Mouse (Mus musculus) retina, postnatal 1 day (tissue): ENCODE data around the gene B3galt1.

ENCODE experiments used
- DNase-seq: peaks from one replicate; pipeline ENCODE4 v3.0.0-alpha.2; 2012

B3galt1 gene

GRCm38 (mm10) chr2:67956182-67956581, 390.5 kb downstream of the B3galt1 start:
- DNase-seq = no peak

DNA sequence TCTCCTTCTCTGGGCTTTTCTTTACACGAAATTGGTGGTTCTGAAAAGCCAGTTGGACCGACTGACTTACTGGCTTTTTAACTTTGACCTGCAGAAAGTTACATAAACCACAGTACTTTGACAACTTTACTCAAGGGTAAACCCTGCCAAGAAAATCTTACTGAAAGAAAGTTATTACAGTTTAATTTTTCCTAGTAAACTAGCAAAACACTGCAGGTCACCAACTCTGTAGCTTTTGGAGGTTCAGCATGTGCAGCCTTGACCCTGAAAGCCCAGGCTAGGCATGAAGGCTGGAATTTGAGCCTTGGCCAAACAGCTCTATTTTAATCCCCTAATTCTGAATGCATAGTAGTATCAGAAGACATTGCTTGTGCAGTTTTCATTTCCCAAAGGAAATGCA, 391.9 kb downstream of the B3galt1 start:
- no peak for DNase-seq

DNA sequence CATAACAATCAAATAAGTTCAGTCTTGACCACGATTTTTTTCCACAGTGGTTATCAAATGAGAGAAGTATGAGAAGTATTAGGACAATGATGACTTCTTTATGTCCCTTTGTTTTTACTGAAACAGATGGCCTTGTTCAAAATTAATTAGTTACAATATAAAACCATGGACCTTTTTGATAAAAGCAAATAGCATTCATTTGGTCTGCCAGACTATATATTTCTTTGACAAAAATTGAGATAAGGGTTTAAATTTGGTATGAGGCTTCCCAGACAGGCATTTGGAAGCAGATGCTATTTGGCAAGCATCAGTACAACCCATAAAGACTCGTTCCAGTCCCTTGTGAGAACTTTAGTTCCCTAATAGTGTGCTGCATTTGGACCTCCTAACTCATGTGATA, 395.0 kb downstream of the B3galt1 start:
- DNase-seq = no peak

DNA sequence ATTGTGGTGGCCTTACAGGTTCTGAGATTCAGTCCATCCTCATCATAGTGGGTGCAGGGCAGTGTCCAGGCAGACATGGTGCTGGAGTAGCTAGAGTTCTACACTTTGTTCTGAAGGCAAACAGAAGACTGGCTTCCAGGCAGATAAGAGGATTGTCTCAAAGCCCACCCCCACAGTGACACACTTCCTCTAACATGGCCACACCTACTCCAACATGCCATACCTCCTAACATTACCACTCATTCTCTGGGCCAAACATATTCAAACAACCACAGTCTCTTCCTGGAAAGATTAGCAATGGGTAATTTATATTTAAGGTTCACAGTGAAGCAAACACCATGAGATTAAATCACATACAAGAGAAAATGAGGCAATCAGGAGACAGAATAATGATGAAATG, 403.1 kb downstream of the B3galt1 start:
- DNase-seq = no peak

DNA sequence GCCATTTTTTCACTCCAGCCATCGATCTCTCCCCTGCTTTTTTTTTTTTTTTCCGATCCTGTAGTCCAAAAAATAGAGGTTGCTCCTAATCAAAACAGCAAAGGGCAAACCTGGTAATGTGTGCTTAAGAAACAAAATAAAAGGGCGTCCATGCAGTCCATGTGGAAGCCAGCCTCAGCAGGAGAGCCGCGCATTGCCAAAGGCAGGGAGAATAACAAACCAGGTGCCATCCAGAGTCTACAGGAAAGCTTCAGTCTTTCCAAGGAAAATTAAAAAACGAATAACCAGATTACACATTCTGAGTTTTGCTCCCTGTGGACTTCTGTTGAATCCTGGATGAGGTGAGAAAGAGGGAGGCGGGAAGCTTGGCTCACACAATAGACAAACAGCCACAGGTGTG, 405.4 kb downstream of the B3galt1 start:
- DNase-seq = no peak

GRCm38 (mm10) chr2:67971576-67971975, 405.9 kb downstream of the B3galt1 start:
- DNase-seq = no peak

DNA sequence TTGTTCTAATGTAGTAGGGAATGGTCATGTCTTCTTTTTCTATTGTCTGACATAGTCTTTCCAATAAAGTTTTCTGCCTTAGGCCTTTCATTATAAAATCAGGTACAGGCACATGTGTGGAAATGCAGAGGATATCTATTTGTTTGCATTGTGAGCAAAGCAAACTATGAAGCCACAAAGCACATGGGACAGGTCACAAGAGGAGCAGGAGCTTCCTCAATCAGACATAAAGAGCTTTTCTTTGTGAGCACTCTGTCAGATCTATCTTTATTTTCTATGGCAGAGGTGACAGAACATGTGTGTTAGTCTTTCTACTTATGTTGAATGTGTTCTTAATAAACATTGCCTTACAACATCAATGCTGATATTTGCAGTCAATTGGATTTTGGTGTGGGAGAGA, 410.1 kb downstream of the B3galt1 start:
- DNase-seq = no peak

- DNase-seq = no peak
Observed at GRCm38 (mm10) chr2:67976488-67976887, 410.8 kb downstream of the B3galt1 start.

DNA sequence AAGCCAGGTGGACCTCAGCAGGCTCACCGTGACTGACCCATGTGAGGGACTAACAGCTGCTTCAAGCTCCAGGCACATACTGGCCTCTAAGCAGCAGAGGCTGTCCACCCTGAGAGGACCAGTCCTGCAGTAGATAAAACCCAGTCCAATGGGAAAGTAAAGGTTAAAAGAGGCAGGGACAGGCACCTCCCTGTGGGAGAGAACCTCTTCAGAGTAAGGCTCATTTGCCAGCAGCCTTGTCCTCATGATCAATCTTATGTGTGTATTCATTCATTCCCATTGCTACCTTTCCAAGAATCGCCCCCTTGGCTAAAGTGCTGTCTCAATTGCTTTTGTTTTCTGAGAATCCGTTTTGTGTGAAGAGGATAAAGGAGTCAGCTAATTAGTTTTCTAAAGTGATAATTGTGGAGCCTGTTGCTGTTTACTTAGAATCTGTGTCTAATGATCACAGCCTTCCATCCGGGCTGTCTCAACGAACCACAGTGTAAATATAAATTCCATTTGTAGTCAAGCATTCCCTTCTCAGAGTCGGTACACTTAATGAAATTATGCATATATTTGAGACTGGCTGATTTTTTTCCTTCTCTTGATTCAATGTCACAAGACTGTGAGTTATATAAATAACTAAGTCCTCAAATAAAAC, 412.1 kb downstream of the B3galt1 start:
- peak; percentile 46 for DNase-seq

- DNase-seq = no peak
Observed at GRCm38 (mm10) chr2:67983563-67983962, 417.9 kb downstream of the B3galt1 start.

DNA sequence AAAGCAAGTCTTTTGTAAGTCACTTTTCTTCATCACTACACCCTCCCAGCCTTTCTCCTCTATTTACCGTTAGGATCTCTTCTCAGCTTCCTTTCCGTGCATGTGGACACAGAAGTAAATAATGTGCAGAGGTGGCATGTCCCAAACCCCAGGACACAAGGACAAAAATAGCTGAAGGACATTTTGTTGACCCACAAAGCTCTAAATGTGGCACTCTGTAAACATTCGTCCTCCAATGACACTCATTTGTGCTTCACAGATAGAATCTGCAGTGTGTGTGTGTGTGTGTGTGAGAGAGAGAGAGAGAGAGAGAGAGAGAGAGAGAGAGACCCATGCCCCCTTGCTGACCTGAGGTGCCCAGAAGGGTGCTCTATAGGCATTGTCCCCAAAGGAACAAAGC, 419.5 kb downstream of the B3galt1 start:
- no peak for DNase-seq

DNA sequence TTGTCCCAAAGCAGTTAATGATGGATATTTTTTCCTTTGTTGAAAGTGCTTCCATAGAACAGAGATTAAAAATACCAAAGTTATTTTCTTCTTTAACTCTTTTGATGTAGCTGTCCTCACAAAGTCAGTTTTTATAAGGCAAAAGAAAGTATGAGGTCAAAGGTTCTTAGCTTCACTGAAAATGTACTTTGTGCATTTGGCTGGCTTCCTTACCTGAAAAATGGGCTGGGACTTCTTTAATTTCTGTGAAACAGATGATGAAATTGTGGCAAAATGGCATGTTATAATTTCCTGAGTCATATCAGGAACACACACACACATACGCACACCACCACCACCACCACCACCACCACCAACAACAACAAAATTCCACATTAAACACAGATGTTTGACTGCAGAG, 427.8 kb downstream of the B3galt1 start:
- DNase-seq = no peak

- DNase-seq = no peak
Observed at GRCm38 (mm10) chr2:68003091-68003490, 437.4 kb downstream of the B3galt1 start.

DNA sequence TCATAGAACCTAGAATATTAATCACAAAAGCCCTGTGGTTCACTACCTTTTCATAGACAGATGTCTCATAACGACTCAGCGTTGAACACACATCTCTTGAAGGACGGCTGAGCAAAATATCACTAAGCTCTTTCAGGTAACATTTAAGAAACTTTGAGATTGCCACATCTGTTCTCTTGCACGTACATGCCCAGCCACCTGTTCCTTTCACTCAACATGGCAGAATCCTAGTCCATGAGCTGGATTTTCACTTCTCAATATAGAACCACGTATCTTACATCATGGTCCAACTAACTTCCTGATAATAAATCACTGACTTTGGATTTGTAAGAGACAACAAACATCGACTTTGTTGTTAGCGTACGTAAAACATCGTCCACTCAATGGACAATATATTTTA, 439.5 kb downstream of the B3galt1 start:
- DNase-seq = no peak

- DNase-seq = peak; percentile 6
Observed at GRCm38 (mm10) chr2:68005711-68006110, 440.0 kb downstream of the B3galt1 start.

- DNase-seq = no peak
Observed at GRCm38 (mm10) chr2:68011336-68011735, 445.7 kb downstream of the B3galt1 start.

GRCm38 (mm10) chr2:68020251-68020680, 454.6 kb downstream of the B3galt1 start:
- DNase-seq = no peak

GRCm38 (mm10) chr2:68021541-68022152, 456.0 kb downstream of the B3galt1 start:
- no peak for DNase-seq

GRCm38 (mm10) chr2:68028811-68029210, 463.1 kb downstream of the B3galt1 start:
- DNase-seq = no peak

DNA sequence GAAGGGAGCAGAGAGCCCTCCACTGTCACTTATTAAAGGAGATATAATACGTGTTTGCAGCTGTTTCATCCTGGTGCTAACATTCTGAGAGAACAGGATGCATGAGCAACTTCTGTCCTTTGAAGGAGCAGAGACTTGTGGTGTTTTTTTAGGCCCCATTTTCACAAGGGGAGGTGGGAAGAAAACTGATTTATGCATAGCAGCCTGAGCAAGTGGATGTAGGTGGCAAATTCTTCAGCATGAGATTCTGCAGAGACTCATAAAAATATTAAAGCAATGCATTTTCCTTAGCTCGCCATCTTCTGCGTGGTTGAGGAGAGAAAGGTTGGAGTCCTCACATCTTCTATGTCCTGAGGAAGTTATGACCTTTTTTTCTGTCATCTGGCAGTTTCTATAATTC, 469.0 kb downstream of the B3galt1 start:
- DNase-seq = no peak

DNA sequence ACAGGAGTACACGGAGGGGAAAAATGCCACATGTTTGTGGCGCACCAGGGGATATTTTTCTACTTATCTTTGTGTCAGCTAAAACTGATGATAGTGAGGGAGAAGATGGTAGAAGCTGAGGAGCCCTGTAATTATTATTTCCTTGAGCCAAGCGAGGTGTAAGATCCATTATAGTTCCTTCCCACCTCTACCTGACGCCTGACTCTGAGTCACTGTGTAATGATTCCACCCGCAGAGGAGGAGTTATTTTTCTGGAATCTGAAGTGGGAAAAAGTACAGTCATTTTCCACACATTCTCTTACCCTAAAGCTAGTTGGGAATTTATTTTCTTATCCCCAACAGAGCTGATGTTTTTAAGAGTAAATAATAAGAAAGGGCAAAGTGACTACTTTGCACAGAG, 475.1 kb downstream of the B3galt1 start:
- DNase-seq = no peak

DNA sequence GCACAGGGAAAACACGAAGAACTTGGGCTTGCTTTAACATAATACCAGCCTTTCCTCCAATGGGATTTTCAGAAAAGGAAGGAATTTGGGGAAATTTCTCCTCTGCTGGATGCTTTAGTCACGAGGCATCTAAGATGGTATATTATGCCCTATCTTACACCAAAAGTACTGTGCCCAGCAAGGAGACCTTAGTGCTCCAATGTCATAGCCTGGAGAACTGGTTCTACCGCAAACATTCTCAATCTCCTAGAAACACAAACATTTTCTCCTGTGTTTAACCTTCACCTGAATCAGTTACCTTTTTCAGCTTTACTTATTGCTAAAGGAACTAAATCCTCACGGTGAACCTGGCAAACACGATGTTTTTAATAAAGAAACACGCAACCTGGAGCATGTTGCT, 486.8 kb downstream of the B3galt1 start:
- DNase-seq = no peak

- DNase-seq = no peak
Observed at GRCm38 (mm10) chr2:68053243-68053642, 487.6 kb downstream of the B3galt1 start.

- no peak for DNase-seq
Observed at GRCm38 (mm10) chr2:68061341-68061740, 495.7 kb downstream of the B3galt1 start.
